Mouse (Mus musculus): ENCODE measurements around the gene 4931406P16Rik.

GRCm38 (mm10) chr7:34198346-34198745, 115.0 kb downstream of the 4931406P16Rik start:
- TF ChIP-seq CTCF (IDR thresholded peaks at IDR 0.05; ENCODE audit: low read depth, low read length) (peak; percentile 58), GATA1 (IDR thresholded peaks at IDR 0.05; ENCODE audit: borderline replicate concordance, low read length) (no peak), TAL1 (conservative IDR thresholded peaks at IDR 0.05; ENCODE audit: low read depth, low read length) (no peak), POLR2AphosphoS5 (IDR thresholded peaks at IDR 0.05; ENCODE audit: insufficient replicate concordance, low read depth, low read length) (no peak; the same call in 1 of the 2 replicates), GATA2 (IDR thresholded peaks at IDR 0.05; ENCODE audit: borderline replicate concordance, low read depth, low read length) (no peak)
